Mouse (Mus musculus) MEL (cell line): ENCODE data around the gene Taf6l.

Experiments
- BHLHE40 ChIP-seq: IDR thresholded peaks from 2 replicates; pipeline ENCODE4 v1.6.1; 2012; ENCODE audit warnings: low read depth, mild to moderate bottlenecking, inconsistent platforms, low read length, improper control_type of control experiment, borderline replicate concordance
- MAFK ChIP-seq: IDR thresholded peaks from 2 replicates; pipeline ENCODE4 v1.6.1; 2011; ENCODE audit warnings: low read depth, mild to moderate bottlenecking, low read length, improper control_type of control experiment, borderline replicate concordance
- SMC3 ChIP-seq: IDR thresholded peaks from 2 replicates; pipeline ENCODE4 v1.6.1; 2011; ENCODE audit warnings: low read depth, low read length, improper control_type of control experiment

DNA sequence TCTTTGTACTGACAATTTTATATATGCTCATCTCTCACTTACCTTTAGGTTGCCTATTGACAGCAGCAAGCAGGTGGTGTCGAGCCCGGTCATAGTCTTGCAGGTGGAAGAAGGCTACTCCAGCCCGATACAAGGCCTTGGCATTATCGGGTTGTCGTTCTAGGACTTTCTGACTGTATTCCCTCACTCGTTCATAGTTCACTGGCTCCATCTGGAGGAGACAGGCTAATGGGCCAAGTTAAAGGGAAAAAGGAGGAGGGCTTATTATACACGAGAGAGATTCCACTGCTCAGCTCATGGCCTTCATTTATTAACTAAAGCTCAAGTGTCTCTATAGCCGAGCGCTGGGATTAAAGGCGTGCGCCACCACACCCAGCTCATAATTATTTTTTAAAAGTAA, 29.6 kb upstream of the Taf6l start:
- TF ChIP-seq MAFK (no peak), SMC3 (no peak), BHLHE40 (no peak)
